Mouse (Mus musculus) spleen, postnatal 4 days (tissue): Measurements from ENCODE around the gene Mboat1.

Source experiments
- DNase-seq, 2 experiments: peaks; one replicate each; pipeline ENCODE4 v3.0.0; 2022; ENCODE audit warnings: low spot score in 2 of 2

Gene Mboat1

DNA sequence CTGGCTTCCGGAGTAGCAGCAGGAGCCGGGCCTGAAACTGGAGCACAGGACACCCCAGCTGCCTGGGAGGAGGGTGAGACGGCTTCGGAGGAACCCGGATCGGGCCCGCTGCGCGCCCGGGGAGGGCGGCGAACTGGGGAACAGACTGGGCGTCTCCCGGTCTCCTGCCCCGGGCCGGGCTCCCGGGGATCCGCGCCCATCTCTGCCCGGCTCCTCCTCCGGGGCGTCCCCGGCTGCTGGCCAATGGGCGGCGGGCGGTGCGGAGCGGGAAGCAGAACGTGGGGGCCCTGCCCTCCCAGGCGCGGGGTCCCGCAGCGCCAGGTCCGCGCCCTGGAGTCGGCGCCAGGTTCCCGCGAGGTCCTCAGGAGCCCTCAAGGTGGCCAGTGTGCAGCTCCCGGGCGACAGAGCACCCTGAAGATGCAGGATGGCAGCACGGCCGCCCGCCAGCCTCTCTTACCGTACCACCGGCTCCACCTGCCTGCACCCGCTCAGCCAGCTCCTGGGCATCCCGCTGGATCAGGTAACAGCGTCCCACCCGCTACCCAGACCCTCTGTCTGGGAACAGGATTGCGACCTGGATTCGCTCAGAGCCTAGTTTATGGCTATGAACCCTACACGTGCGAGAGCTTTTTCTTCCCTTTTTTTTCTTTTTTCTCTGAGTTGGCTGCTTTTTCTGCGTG, at the start of gene Mboat1:
Mboat1 (plus strand) TSS at position 247 of the 680 bp plus-strand sequence.
- peak; percentile 56 to 79 for DNase-seq

DNA sequence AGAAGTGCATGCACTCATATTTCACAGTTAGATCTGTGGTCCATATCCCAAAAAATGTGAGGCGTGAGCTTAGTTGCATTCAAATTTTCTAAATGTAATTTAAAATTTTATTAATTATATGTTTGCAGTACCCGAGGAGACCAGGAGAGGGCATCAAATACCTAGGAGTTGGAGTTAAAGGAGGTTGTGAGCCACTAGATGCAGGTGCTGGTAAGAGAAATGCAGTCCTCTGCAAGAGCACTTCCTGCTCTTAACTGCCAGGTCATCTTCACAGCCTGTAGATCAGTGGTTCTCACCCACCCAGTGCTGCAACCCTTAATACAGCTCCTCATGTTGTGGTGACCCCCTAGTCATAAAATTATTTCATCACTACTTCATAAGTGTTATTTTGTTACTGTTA, 43.2 kb upstream of the Mboat1 start:
- no peak for DNase-seq

DNA sequence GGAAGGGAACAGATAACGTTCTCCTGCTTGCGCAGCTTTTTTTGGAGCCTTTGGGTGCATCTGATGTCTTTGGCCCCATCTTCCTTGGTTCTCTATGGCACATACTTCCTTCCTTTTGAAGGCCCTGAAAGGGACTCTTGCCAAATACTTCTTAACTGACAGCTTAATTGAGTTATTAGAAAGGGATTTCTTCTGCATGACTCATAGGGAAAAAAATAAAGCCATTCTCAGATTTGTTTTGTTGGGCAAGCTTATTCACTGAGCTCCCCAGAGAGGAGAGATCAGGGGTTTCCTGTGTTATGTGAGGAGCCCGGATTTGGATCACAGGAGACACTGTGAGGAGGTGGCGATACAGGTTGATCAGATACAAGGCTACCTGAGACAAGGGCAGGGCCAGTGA, 40.4 kb upstream of the Mboat1 start:
- no peak for DNase-seq

DNA sequence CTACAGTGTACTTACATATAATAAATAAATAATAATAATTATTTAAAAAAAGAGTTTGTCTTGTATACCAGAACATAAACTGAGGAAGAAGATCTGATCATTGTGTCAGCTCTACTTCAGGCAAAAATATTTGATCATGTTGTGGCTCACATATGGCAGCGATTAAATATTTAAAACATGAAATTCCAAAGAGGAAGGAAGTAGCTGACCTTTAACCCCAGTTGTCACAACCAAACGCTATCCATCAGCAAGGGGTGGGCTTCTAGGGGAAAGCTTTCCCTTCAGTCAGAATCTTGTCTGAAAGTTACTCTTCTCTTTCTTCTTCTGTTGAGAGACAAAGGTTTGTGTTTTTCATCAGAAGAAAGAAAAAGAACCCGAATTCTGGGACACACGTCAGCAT, 39.8 kb upstream of the Mboat1 start:
- no peak for DNase-seq

DNA sequence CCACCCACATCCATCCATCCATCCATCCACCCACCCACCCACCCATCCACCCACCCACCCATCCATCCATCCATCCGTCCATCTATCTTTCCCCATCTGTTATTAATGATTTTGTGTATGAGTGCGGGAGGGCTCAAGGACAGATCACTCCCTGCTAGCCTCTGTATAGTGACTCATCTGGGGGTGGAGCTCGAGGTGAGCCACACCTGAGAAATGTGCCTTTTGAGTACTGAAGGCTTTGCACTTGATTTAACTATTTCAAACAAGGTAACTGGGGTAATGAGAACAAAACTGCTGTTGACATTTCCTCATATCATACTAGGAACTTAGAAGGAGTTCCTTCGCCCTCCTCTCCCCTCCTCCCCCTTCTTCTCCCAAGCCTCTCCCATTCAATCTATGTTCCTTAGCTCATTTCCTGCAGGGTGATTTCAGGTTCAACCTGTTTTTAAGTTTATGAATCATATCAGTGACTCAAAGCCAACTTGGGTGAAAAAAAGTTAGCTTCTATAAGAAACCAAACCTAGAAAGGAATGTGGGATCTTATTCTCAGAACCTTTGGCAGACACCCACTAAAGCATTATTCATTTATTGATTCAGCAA, 27.2 kb upstream of the Mboat1 start:
- no peak for DNase-seq

DNA sequence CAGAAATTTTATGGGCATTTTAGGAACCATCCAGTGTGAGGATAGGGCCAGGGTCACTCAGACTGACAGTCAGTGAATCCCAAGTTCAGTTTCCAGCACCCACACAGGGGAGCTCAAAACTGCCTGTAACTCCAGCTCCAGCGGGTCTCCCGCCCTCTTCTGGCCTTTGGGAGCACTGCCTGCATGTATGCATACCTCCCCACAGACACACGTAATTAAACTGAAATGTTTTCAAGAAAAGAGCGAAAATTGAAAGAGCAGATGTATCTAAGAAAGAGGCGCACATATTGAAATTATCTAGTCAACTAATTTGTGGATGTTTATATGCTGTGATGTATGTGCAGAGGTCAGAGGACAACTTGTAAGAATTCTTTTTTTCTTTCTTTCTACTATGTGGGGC, 20.5 kb upstream of the Mboat1 start:
- no peak for DNase-seq

DNA sequence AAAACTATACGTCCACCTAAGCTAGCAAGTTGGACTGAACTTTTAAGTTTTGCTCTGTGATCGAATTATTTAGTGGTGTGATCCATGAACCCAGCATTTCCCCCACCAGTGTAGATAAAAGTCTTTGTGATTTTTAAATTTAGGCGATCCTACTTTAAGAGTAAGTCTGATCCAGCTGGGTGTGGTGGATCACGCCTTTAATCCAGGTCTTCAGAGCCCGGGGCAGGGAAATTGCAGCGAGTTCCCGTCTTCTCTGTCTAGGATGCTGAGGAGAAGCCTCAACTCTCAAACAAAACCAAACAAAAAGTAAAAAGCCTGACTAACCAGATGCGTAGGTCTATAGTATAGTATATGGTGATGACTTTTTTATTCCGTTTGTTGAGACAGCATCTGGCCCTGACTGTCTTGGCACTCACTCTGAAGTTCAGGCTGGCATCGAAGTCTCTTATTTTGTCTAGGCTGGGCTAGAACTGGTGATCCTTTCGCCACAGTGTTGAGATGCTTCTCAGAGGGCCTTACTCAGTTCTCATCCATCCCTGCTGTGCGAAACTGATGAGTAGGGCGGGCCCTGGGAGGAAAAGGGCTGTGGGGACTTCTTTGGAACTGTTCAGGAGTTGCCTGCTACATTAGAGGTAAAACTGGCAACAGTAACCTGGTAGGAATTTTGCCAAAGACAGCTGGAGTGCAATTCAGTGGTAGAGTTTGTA, 787 bp downstream of the Mboat1 start:
- DNase-seq, result no peak

DNA sequence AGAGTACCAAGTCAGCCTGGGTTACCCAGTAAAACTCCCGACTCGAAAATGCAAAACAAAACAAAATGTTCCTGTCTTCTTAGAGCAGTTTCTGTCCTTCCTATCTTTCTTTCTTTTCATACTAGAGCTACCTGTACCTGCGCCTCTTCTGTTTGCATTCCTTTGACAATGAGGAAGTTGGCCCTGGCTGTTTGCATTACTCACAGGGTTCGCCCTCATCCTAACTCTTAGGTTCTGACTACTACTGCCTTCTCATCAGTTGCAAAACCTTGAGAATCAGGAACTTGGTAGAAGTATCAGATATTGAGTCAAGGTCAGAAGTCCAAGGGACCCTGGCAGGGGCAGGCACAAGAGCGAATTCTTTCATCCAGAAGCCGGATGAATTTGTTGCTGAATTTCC, 1.7 kb downstream of the Mboat1 start:
- DNase-seq, result no peak

DNA sequence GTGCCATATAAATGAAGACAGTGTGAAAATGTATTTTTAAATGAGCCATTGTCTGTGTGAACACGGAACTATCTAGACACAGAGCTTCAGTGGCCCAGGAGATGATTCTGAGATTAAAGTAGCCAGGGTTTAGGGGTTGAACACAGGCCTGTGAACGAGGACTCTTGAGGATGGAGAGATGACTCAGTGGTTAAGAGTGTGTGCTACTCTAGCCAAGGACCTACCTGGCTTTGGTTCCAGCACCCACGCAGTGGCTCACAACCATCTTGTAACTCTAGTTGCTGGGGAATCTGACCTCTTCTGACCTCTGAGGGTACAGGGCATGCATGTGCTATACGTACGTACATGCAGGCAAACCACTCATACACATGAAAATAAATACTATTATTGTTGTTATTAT, 3.9 kb downstream of the Mboat1 start:
- no peak for DNase-seq

DNA sequence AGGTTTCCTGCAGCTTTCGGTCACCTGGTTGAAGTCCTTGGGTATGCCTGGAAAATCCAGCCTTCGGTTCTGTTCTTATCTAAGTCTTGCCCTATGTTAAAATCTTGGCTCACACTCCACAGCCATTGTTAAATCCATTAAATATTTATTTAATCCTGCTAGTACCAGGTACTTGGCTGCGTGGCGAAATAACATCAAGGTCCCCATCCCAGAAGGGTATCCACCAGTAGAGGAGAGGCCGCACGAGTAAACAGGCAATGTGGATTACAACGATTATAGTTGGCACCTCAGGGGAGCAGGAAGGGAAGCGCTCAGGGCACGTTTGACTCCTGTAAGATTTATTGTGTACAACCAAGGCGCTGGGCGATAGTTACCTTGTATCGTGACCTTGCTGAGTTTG, 4.4 kb downstream of the Mboat1 start:
- DNase-seq, result no peak

DNA sequence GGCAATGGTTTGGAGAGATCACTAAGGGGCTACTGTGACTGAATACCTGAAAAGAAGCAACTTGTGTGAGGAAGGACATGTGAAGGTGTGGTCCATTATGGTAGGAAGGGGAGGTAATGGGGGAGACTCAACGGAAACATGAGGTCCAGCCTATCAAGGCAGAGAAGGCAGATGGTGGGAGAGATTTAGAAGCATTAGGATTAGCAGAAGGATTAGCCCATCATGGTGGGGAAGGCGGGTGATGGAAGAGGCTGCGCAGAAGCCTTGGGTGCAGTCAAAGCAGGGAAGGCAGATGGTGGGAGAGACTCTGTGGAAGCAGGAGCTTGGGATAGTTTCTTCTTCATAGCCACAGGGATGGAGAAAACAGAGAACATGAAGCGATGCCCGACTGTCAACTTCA, 5.7 kb downstream of the Mboat1 start:
- DNase-seq, result no peak

DNA sequence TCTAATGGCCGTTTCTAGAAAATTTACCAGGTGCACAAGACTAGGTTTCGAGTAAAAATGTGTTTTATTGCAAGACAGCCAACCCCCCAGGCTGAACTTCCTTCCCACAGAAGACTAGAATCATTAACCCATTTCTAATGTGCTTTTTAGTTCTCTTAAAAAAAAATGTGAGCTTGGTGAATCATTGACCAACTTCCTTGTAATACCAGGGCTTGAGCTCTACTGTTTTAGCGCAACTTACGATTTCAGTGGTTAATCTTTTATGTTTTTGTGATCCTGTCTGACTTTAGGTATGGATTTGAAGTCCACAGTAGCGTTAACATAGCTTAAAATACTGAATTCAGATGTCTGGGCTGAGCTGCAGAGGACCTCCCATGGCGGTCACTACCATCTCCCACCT, 10.2 kb downstream of the Mboat1 start:
- DNase-seq, result no peak

DNA sequence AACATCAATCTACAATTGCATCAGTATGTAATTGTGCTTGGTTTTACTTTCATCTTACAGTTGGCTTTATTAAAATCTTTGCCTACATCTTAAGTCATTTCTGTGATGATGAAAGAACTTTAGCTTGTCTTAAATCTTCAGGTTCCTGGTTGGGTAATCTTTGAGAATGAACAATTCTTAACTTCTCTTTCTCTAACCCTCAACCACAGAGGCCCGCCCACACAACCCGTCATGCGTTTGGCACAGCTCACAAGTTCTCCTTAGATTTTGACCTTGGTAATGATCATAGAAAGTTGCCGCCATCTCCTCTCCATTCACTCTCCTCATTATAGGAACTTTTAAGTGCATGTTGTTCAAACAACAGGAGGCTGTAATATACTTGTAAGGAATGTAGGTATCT, 18.0 kb downstream of the Mboat1 start:
- peak in 1 of 2 experiments; percentile 20 for DNase-seq

DNA sequence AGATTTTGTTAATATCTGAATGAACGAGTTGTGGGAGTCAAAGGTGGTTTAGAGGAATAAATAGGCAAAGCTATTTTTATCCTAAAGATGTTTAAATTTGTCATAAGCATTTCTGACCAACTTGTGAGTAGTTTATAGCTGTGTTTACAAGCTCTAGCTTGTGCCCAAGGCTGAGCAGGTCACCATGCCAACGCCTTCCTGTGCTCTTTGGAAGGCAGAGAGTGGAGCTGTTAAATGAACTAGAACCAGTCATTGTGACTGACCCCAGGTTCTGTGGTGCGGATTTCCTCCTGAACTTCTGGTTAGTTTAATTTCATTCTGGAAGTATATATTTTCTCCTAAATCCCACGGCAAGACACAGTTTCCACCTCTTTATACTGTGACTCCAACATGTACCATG, 23.3 kb downstream of the Mboat1 start:
- no peak for DNase-seq

DNA sequence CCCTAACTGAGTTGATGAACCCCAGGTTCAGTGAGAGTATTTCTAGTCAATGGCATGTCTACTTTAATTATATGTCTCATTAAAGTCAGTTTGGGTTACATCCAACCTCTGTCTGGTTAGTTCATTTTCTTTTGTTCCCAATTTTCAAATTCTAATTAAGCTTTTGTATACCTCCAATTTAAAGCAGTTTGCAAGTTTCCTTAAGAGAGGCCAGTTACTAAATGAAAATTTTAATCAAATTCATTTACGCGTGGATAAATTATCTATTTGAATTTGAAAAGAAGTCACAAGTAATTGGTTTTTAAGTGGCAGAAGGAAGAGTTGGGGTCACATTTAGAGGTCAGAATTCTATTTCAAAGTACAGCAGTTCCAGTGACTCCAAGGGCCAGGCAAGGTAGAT, 27.2 kb downstream of the Mboat1 start:
- no peak for DNase-seq

DNA sequence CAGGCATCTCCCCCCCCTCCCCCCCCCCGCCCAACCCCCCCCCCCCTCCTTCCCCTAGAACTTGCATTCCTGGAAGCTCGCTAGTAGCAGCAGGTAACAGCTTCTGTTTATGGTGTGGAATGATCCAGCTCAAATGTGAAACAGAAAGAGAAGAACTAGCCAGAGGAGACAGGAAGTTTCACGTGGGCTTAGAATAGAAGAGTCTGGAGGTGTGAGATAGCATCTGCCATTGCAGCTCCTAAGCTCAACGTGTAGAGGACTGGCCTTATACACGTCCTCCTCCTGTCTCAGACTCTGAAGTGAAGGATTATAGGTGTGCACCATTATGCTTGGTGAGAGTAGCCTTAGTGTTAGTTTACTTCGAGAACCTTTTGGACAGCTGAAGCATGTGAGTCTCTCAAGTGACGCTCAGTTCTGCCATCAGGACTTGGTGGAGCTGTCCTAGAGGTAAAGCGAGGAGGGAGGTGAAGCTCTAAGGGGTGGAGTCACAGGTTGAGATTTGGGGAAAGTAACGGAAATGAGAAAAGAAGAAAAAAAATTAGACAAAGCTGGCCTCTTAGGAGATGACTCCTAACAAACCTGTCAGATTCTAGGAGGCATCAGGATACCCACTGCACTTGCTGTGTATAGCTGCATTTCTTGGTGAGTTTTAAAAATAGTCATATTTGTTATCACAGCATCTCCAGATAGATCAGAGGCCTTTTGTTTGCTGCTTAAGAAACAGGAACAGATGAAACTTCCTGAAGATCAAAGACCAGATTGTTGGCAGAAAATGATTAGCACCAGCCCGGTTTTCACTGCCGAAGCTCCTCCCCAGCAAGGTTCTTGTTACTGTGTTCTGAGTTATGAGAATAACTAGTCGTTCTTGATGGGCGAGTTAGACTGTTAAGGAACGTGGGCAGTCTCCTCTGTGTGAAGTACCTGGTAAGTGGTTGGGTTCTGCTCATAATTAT, 30.1 kb downstream of the Mboat1 start:
- no peak for DNase-seq

DNA sequence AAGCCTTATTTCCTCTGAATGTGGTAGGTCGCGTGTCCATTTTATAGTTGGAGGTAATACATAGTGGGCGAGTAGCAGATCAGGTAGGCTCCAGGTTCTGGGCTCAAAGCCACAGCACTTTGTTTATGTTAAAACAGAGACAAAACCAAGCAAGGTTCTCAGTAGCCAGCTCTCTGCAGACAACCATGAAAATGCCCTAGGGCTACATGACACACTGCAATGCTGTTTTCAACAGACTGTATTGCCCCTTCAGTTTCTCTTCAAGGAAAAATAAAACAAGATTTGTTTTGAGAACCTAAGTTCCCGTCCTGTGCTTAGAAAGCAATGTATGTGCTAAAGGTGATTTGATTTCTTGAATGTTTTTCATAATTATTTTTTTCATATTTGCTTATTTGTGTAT, 31.2 kb downstream of the Mboat1 start:
- DNase-seq, result no peak

DNA sequence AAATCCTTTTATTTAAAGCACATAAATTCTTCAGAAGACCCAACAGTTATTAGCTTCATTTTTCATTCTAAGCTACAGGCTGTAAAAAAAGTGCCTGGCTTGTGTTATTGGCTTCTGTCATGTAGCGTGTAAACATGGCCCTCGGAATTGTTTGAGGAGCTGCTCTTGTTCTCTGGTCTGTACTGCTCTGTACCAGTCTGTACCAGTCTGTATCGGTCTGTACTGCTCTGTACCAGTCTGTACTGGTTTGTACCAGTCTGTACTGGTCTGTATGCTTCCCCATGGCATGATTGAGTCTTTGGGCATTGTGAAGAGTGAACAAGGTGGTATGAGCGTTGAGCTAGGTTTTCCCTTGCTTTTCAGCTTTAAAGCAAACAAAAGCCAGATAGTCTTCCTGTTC, 32.5 kb downstream of the Mboat1 start:
- DNase-seq, result no peak

DNA sequence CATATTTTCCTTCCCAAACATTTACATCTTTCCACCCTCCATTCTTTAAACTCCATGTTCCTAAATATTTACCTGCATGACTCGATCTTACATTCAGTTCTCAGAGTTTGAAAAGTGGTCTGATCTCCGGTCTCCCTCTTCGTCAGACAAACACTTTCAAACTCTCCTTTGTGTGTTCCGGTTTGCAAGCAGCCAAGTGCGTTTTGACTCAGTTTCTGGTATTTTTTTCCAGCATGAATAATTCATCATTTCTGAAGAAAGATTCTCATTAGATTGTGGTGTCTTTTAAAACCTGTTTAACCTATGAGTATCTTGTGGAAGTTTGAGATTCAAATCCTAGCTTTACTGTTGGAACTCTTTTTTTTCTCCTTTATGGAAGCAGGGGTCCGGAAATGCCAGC, 33.8 kb downstream of the Mboat1 start:
- no peak for DNase-seq

DNA sequence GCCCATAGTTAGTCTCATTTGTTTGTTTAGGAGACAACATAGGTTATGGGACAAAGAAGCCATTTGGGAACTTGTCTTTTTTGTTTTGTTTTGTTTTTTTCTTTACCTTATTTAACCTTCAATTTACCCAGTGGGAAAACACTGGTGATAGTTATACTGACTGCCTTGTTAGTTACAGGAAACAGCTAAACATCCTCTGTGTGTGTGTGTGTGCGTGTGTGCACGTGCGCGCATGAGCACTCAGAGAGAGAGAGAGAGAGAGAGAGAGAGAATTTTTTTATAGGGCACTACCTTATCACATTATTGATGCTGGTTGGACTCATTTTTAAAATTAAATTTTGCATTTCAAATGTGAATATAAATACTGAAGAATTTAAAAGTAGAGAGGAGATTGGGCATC, 38.3 kb downstream of the Mboat1 start:
- DNase-seq, result no peak

DNA sequence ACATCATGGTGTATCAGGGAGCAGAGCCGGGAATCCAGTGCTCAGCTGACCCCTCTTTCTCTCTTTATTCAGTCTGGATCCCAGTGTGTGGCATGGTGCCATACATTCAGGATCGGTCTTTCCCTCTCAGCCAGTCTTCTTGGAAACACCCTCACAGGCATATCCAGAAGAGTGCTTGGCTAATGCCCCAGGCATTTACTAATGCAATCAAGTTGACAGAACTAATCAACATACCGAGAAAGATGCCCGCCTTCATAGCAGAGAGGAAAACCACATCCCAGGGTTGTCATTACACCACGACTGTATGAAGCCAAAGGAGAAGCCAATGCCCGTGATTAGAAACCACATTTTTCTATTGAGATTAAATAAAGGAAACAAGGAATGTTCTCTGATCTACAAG, 41.1 kb downstream of the Mboat1 start:
- DNase-seq, result no peak

DNA sequence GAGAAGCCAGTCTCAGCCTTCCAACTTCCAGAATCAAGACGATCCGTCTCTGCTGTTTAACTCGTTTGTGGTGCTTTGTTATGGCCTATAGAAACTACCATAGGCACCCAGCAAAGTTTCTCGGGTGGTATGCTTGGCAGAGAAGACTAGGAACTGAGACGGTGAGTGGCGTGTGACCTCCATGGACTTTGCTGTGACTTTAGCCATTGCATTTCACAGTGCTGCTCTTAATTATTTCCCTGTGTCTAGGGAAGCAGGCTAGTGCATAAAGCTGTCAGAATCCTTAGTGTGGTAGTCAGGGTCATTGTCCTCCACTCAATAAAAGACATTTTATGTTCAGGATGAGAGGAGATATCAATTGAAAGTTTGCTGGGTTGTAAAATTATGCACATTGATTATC, 49.3 kb downstream of the Mboat1 start:
- no peak for DNase-seq
